Mouse (Mus musculus): ENCODE results near the gene Tmem242. TPM values are rescaled to one million over a fixed set of nuclear protein-coding genes. Genes with fewer than 3 reads are reported as not detected.

Tmem242 gene
- total RNA-seq, 1 experiment from 2014 or later = 48.0 TPM

- ATAC-seq (replicated peaks; ENCODE audit: low read depth, poor library complexity, severe bottlenecking) = no peak
Measured at GRCm38 (mm10) chr17:5388351-5388750, 51.7 kb downstream of the Tmem242 start.

- no peak for ATAC-seq (replicated peaks; ENCODE audit: low read depth, poor library complexity, severe bottlenecking)
Measured at GRCm38 (mm10) chr17:5386885-5387545, 53.0 kb downstream of the Tmem242 start.

- ATAC-seq (replicated peaks; ENCODE audit: low read depth, poor library complexity, severe bottlenecking) = no peak
Measured at GRCm38 (mm10) chr17:5385694-5386093, 54.4 kb downstream of the Tmem242 start.

- peak; percentile 83 for ATAC-seq (replicated peaks; ENCODE audit: low read depth, poor library complexity, severe bottlenecking)
Measured at GRCm38 (mm10) chr17:5377930-5378310, 62.1 kb downstream of the Tmem242 start.

GRCm38 (mm10) chr17:5377151-5377929 lies 62.7 kb downstream of the Tmem242 start:
- peak; percentile 22; the same call in 1 of the 2 replicates for ATAC-seq (replicated peaks; ENCODE audit: low read depth, poor library complexity, severe bottlenecking)

- ATAC-seq (replicated peaks; ENCODE audit: low read depth, poor library complexity, severe bottlenecking) = no peak
Measured at GRCm38 (mm10) chr17:5372951-5373350, 67.1 kb downstream of the Tmem242 start.

- no peak for ATAC-seq (replicated peaks; ENCODE audit: low read depth, poor library complexity, severe bottlenecking)
Measured at GRCm38 (mm10) chr17:5371521-5371920, 68.5 kb downstream of the Tmem242 start.

- ATAC-seq (replicated peaks; ENCODE audit: low read depth, poor library complexity, severe bottlenecking) = no peak
Measured at GRCm38 (mm10) chr17:5371032-5371431, 69.0 kb downstream of the Tmem242 start.

- no peak for ATAC-seq (replicated peaks; ENCODE audit: low read depth, poor library complexity, severe bottlenecking)
Measured at GRCm38 (mm10) chr17:5365992-5366398, 74.1 kb downstream of the Tmem242 start.

Other genes starting within 250 kb of the Tmem242 start
- gene Ldhal6b, start 21.5 kb downstream of the Tmem242 start, total RNA-seq (2017) = 0.14 TPM in 1 of 2 replicates, not detected in the other
- 2.2 and 5.5 TPM in 2 replicates for gene Zdhhc14, start 52.3 kb upstream of the Tmem242 start, total RNA-seq (2017)